ENCODE assay signal across 7 mouse cellular contexts in genomic region chr4:154171151-154171930, GRCm38 (mm10). TPM values are rescaled to one million over a fixed set of nuclear protein-coding genes. Genes with fewer than 3 reads are reported as not detected.
DNase-seq lines count a peak whose midpoint lies in the region; ATAC-seq and TF ChIP-seq lines count a peak whose summit lies in the region.

No protein-coding gene starts in this region.

- WGBS in hindbrain, embryonic 13.5 days = 1% methylated on average over 37 of the region's 37 CpGs

- DNase-seq in ES-E14 (ENCODE audit: low read depth, low spot score) = no peak
- DNase-seq in embryo, embryonic 11 days = peak; percentile 69
- peak; percentile 74 for DNase-seq in lung, postnatal 36 days
- DNase-seq in right cerebral cortex, postnatal 25 days = no peak
- DNase-seq in layer of hippocampus, adult 8-10 months (ENCODE audit: low spot score in 2 of 2) = no peak

- peak overlapping the region; percentile 97 for H3K4me2 ChIP-seq in hindbrain, embryonic 13.5 days

- H3K27ac ChIP-seq in ES-E14 (ENCODE audit: insufficient read depth, low read depth, low read length, poor library complexity, severe bottlenecking) = no peak overlapping the region
- peak overlapping the region; percentile 8; the same call in 1 of the 2 replicates for H3K27ac ChIP-seq in hindbrain, embryonic 13.5 days

- peak; percentile 18 for ATAC-seq in hindbrain, embryonic 13.5 days (ENCODE audit: low FRiP score)
- no peak for ATAC-seq in inflammation-experienced regulatory T-cells, adult 6 months

- no peaks in the 10 kb centered on the region for H3K9me3 ChIP-seq in ES-E14 (ENCODE audit: control insufficient read depth, insufficient read depth, low read depth, low read length)
- H3K9me3 ChIP-seq in hindbrain, embryonic 13.5 days = no peaks in the 10 kb centered on the region

- in situ Hi-C loops in ES-E14 (cut with MboI; ENCODE audit: low sequenced_read_pairs in 2 of 2, unreplicated experiment in 2 of 2) = no loop called here

- H3K4me3 ChIP-seq in ES-E14 (ENCODE audit: insufficient read depth in 1 of 2, low read depth in 1 of 2, low read length in 2 of 2, poor library complexity in 1 of 2, severe bottlenecking in 1 of 2) = peak overlapping the region; percentile 70 to 72
- H3K4me3 ChIP-seq in hindbrain, embryonic 13.5 days = peak overlapping the region; percentile 56

- H3K36me3 ChIP-seq in ES-E14 (ENCODE audit: control insufficient read depth, insufficient read depth, low read length, poor library complexity, severe bottlenecking) = no peaks in the 10 kb centered on the region
- no peaks in the 10 kb centered on the region for H3K36me3 ChIP-seq in hindbrain, embryonic 13.5 days

- H3K27me3 ChIP-seq in hindbrain, embryonic 13.5 days = peaks cover 54% of the 10 kb centered on the region

- H3K4me1 ChIP-seq in ES-E14 (ENCODE audit: control insufficient read depth in 2 of 2, insufficient read depth in 2 of 2, low read length in 2 of 2, poor library complexity in 1 of 2) = peaks cover 0 to 5% of the 10 kb centered on the region in 2 experiments; a peak in 1 of 4 replicates
- H3K4me1 ChIP-seq in hindbrain, embryonic 13.5 days (replicated peaks) = peaks cover 34% of the 10 kb centered on the region

- peak overlapping the region; percentile 40 for H3K9ac ChIP-seq in ES-E14 (ENCODE audit: insufficient read depth, low read depth, low read length, poor library complexity, severe bottlenecking)
- peak overlapping the region; percentile 72 for H3K9ac ChIP-seq in hindbrain, embryonic 13.5 days

TF ChIP-seq in ES-E14, 5 proteins besides CTCF, POLR2A, EP300 and RAD21:
- no peak for TF ChIP-seq CHD2 (IDR thresholded peaks at IDR 0.05; ENCODE audit: low read depth, low read length)
- TF ChIP-seq MAFK (IDR thresholded peaks at IDR 0.05; ENCODE audit: insufficient read depth, low read depth, low read length) = no peak
- TF ChIP-seq HCFC1 (IDR thresholded peaks at IDR 0.05; ENCODE audit: borderline replicate concordance, insufficient read depth, low read length) = no peak
- TF ChIP-seq ZNF384 (IDR thresholded peaks at IDR 0.05; ENCODE audit: low read depth, low read length) = no peak
- no peak for TF ChIP-seq ZC3H11A (IDR thresholded peaks at IDR 0.05; ENCODE audit: borderline replicate concordance, low read depth, low read length)

RNA-seq across cellular contexts. Expression of gene Megf6, which starts 0.8 kb away (rescaled TPM):
- 5.6 and 12.7 TPM in 2 replicates for total RNA-seq in ES-E14 (2012; rRNA removed)
- polyA plus RNA-seq in hindbrain, embryonic 13.5 days (2015; fragmentation: Nextera tagmentation; extraction: Ambion mirVana) = 9.6 and 10.2 TPM in 2 replicates
- polyA plus RNA-seq in inflammation-experienced regulatory T-cells, adult 6 months (2017; shearing (Covaris generic)) = not detected
- total RNA-seq in layer of hippocampus, adult 8-10 months (2022) = 1 to 10 TPM; 5.3 to 7.2 (median 5.7) TPM

RNA-seq across cellular contexts. Expression of gene Tprgl, which starts 10.9 kb away (rescaled TPM):
- total RNA-seq in ES-E14 (2012; rRNA removed) = 64.5 and 68.1 TPM in 2 replicates
- 160 and 169 TPM in 2 replicates for polyA plus RNA-seq in hindbrain, embryonic 13.5 days (2015; fragmentation: Nextera tagmentation; extraction: Ambion mirVana)
- 10 to 100 TPM; 21.9 to 30.4 (median 25.3) TPM for polyA plus RNA-seq in inflammation-experienced regulatory T-cells, adult 6 months (2017; shearing (Covaris generic))
- 100 to 1,000 TPM; 159 to 183 (median 167) TPM for total RNA-seq in layer of hippocampus, adult 8-10 months (2022)

RNA-seq across cellular contexts. Expression of gene Wrap73, which starts 29.2 kb away (rescaled TPM):
- 24.9 and 29.0 TPM in 2 replicates for total RNA-seq in ES-E14 (2012; rRNA removed)
- 46.0 and 47.3 TPM in 2 replicates for polyA plus RNA-seq in hindbrain, embryonic 13.5 days (2015; fragmentation: Nextera tagmentation; extraction: Ambion mirVana)
- polyA plus RNA-seq in inflammation-experienced regulatory T-cells, adult 6 months (2017; shearing (Covaris generic)) = 10 to 100 TPM; 24.9 to 35.1 (median 30.7) TPM
- total RNA-seq in layer of hippocampus, adult 8-10 months (2022) = 10 to 100 TPM; 30.2 to 36.3 (median 32.5) TPM

RNA-seq across cellular contexts. Expression of gene Trp73, which starts 31.3 kb away (rescaled TPM):
- total RNA-seq in ES-E14 (2012; rRNA removed) = 2.6 and 4.5 TPM in 2 replicates
- 0.36 and 0.97 TPM in 2 replicates for polyA plus RNA-seq in hindbrain, embryonic 13.5 days (2015; fragmentation: Nextera tagmentation; extraction: Ambion mirVana)
- under 1 TPM in 1 of 3 experiments, not detected in 2; 0.34 TPM for polyA plus RNA-seq in inflammation-experienced regulatory T-cells, adult 6 months (2017; shearing (Covaris generic))
- total RNA-seq in layer of hippocampus, adult 8-10 months (2022) = 1 to 10 TPM; 1.8 to 2.9 (median 2.3) TPM

Comparison
In these comparisons a context has a peak if more than half of its experiments do, and no peak if none do; other contexts are left out.
1. DNase-seq: peak in embryo, embryonic 11 days (single experiment) and lung, postnatal 36 days (single experiment); none in ES-E14 (single experiment), right cerebral cortex, postnatal 25 days (single experiment) and layer of hippocampus, adult 8-10 months (0 of 2).